Mouse (Mus musculus): ENCODE results near the gene Dusp27. TPM values are rescaled to one million over a fixed set of nuclear protein-coding genes. Genes with fewer than 3 reads are reported as not detected.

Gene Dusp27
- total RNA-seq, 2 experiments from 2014 or later, result 0.39 to 0.57 TPM

DNA sequence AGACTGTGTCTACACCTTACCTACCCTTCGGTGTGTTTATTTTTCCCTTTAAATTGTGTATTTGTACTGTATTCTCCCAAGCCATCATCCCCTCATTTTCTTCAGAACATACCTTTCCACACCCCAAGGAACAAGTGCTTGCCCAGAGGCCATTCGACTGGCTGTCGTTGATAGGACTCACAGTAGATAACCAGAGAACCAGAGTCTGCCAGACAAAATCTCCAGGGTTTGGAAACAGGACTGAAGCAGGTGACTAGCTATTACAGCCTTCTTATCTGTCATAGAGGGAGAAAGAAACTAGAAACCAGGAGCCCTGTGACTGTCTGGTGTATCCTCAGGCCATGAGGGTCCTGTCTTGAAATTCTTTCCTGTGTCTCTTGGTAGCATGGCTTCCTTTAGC lies 22.9 kb downstream of the Dusp27 start:
- DNase-seq (ENCODE audit: low spot score in 2 of 2), result no peak

- DNase-seq (ENCODE audit: low spot score in 2 of 2), result no peak
Observed at GRCm38 (mm10) chr1:166102920-166103608, 24.7 kb downstream of the Dusp27 start.

- no peak for DNase-seq (ENCODE audit: low spot score in 2 of 2)
Observed at GRCm38 (mm10) chr1:166098120-166098519, 29.6 kb downstream of the Dusp27 start.

DNA sequence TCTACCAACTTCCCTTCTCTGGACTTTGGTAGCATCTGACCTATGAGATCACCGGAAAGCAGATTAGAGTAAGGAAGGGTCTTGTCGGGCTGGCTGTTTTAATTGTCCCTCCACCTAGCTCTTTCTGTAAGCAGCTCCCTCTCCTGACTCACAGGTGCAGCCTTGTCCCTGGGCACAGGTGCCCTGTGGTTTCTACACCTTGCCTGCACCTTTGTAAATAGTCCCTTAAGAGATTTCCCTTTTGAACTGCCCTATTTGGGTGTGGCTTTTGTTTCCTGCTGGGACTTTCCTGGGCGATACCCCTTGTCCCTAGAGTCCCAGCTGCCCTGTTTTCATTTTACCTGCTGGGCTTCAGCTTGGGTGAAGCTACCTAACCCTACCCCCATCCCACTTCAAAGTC lies 33.3 kb downstream of the Dusp27 start:
- DNase-seq (ENCODE audit: low spot score in 2 of 2), result no peak

DNA sequence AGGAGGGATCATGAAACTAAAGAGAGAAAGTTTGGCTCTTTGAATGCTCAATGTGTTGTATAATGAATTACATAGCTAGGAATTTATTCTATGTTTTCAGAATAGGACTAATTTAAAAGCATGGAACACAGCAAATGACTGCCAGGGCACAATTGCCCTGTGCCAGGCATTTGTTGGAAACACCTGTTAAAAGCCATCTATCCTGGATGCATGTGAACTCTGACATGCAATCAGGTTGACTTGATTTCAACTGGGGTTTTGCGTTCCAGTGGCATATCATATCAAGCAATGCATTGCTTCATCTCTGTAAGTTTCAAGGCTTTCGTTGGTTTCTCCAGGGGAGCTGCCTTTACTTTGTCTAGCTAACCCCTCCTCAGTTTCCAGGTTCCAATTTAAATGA lies 37.4 kb downstream of the Dusp27 start:
- DNase-seq (ENCODE audit: low spot score in 2 of 2), result no peak

DNA sequence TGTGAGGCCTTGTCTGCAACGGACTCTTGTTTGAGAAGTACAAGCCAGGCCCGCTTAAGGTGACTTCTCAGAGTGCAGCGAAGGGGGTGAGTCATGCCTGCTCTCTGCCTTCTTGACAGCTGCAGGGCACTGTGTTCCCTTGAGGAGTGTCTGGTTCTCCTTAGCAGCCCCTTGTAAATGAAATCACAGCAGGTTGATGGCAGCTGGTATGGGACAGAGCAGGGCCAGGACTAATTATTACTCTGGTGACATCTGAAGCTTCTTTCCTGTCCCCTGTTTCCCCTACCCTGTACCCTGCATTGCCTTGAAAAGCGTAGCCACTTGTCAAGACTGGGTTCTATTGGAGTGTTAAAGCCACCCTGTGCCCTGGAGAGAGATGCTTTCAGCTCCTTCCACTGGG lies 38.0 kb downstream of the Dusp27 start:
- no peak for DNase-seq (ENCODE audit: low spot score in 2 of 2)

DNA sequence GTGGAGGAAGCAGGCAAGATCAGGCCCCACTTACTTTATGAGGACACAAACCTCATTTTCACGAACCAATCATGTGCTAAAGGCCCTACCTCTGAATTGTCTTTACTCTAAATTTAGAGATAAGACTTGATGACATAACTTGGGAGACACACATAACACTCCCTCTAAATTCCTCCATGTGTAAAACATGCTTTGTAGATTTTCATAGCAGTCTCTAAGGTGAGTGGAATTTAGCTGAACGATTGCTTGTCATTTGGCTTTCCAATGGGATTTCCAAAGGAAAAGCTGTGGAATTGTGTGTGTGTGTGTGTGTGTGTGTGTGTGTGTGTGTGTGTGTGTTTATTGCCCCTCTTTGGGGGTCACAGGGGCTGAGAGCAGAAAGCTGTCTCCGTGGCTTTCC lies 38.4 kb downstream of the Dusp27 start:
- no peak for DNase-seq (ENCODE audit: low spot score in 2 of 2)

DNA sequence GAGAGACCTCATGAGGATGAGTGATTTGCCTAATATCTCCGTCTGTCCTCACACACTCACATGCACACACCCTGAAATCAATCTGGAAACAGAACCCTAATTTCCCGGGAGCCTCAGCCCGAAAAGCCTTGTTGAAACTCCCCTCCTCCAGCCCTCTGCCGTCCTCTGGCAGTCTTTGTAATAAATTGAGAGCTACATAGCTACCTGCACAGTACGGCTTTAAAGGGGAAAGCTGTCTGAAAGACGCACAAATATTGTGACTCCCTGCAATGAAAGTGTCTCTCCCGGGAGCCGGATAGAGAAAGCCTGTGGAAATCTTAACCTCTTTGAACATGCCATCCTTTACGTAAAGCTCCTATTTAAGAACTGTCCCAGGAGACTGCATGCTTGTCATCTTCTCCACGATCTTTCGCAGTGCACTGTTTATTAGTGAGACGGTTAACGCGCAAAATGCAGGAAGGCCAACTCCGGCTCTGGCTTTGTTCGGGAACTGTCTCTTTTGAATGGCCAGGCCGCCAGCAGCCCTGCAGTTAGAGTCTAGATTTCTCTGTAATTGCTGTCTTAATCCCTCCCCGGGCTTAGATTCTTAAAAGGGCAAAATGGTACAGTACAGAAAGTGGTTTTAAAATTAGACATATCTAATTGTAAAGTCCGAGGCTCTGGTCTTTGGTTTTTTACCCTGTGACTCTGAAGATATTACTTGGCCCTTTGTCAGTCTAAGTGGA lies 39.1 kb downstream of the Dusp27 start:
- no peak for DNase-seq (ENCODE audit: low spot score in 2 of 2)

- DNase-seq (ENCODE audit: low spot score in 2 of 2), result no peak
Observed at GRCm38 (mm10) chr1:166077052-166077735, 50.5 kb downstream of the Dusp27 start.

- DNase-seq (ENCODE audit: low spot score in 2 of 2), result no peak
Observed at GRCm38 (mm10) chr1:166067856-166068440, 59.8 kb downstream of the Dusp27 start.

GRCm38 (mm10) chr1:166063870-166064269 lies 63.9 kb downstream of the Dusp27 start:
- DNase-seq (ENCODE audit: low spot score in 2 of 2), result no peak

GRCm38 (mm10) chr1:166061532-166061931 lies 66.2 kb downstream of the Dusp27 start:
- no peak for DNase-seq (ENCODE audit: low spot score in 2 of 2)

DNA sequence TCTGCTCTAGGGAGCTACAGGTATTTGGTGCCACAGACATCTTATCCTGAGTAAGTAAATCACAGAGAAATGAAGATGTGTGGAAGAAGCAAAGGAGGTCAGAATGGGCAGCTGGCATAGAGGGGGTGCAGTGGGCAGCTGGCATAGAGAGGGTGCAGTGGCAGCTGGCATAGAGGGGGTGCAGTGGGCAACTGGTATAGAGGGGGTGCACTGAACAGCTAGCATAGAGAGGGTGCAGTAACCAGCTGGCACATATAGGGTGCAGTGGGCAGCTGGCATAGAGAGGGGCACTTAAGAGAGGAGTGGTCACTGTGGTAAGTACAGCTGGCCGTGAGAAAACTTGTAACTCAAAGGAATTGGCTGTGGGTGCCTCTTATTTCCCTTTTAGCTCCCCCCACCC lies 67.3 kb downstream of the Dusp27 start:
- DNase-seq (ENCODE audit: low spot score in 2 of 2), result no peak

DNA sequence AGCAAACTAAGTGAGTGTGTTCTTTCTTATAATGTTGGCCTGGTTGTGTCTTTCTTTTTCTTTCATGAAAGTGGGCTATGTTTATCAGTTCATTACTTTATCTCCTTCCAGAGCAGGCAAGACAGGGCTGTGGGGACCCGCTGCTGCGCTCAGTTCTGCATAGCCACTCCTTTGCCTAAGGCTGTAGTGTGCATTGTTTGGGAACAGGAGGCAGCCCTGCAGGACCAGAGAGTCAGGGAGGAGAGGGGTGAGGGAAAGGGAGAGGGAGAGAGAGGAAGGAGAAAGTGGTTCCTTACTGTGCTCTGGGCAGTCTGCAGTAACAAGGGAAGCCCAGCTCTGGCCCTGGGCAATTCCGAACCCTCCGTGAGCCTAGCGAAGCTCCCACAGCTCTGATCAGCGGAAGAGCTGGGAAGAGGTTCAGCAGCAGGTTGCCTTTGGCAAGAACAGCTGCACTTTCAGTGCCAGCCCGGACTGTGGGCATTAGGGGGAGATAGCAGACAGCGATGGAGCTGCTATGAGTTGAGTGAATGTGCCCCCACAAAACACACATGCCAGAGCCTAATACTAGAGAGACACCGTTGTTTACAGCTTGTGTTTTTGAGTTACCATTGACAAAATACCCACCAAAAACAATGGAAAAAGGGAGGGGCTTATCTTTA lies 71.5 kb downstream of the Dusp27 start:
- no peak for DNase-seq (ENCODE audit: low spot score in 2 of 2)

DNA sequence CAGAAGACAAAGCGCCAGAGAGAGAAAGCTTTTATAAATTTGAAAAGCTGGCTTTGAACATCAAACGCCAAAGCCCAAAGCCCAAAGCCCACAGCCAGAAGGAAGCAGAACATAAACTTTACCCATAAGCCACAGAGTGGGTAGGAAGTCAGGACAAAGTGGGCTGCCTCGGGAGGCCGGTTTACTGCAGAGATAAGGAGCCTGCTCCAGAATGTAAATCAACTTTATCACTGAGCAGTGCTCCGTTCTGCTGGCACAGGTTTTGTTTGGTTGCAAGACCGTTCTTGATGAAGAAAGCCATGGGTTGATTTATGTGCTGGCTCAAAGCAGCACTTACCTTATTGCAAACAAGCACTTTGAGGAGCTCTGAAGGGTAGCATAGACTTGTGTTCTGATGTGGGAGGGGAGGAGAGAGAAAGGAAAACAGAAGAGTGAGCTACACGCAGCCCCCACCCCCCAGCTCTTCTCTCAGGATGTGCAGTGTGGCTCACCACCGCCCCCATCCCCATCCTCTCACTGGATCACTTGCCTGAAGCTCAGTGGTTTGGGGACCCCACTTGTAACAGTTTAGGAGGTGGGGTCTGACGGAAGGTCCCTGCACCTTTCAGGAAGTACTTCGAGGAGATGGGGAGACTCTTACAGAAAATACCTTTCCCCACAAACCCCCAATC lies 74.3 kb downstream of the Dusp27 start:
- no peak for DNase-seq (ENCODE audit: low spot score in 2 of 2)

DNA sequence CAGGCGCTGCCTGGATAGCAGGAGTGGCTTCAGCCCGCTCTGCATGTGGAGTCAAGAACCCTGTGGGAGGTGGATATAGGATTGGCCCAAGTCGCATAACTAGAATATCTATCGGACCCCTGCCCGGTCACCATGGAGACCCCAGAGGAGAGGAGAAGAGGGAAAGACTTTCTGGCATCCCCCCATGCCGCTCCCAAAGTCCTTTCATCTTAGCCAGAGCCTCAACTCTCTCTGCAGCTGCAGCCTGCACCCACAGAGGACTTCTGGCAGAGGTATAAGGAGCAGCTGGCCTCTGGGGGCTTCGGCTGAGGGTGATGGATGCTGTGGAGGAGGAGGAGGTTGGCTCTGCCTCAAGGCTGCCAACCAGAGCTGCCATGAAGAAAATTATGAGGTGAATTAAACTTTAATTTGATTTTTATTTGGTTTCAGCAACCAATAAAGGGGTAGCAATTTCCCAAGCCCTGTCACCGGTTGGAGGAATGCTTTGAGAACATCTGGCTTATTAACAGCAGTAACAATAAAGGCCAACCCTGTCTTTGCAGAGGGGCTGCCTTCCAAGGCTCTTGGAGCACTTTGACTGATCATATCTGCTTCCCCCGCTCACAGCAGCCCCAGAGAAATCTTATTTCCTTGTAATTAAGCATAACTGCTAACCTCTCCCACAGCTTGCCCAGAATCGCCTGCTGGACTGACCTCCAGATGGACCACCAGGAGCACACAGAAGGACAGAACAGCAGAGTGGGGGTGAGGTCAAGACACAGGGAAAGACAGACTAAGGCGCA lies 78.5 kb downstream of the Dusp27 start:
- peak in 1 of 2 experiments; percentile 9 for DNase-seq (ENCODE audit: low spot score in 2 of 2)

DNA sequence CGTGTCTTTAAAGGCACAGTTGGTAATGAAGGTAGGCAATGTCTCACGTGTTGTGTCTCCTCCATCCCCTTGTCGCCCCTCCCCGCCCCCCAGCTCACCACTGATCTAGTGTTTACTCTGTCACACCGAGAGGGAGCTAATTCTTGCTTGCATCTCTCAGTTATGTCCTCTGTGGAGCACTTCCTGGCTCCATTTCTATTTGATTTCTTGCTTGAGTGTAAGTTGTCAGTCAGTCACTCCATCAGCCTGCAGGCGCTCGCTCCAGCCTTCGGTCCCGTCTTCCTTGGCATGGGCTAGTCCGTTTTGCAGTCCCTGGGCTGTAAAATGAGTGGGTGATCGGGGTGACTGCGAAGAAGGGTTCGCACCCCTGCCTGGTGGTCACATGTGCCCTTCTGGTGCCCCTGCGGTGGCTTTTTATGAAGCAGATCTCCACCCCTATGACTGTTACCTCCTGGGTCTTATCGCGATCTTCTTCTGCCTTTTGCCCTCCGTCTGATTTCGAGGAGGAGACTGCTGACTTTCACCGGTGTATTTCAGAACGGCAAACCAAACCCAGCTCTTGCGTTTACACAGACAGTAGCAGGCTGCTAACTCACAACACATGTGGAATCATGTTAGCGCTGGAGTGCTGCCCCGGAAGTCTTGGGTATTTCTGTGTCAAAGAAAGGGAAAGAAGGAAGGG lies 79.4 kb downstream of the Dusp27 start:
- DNase-seq (ENCODE audit: low spot score in 2 of 2), result no peak

Measured in layer of hippocampus, postnatal 14 days (tissue).